Mouse (Mus musculus) yolk sac, embryonic 10.5 days (tissue): Measurements from ENCODE around the gene Dkk2.

Source experiments
- DNase-seq: peaks from one replicate; pipeline ENCODE4 v3.0.0-alpha.2; 2017; ENCODE audit warnings: low spot score

Dkk2 gene

GRCm38 (mm10) chr3:132125227-132125740, 40.2 kb downstream of the Dkk2 start:
- DNase-seq = no peak

- DNase-seq = no peak
Observed at GRCm38 (mm10) chr3:132129730-132130274, 44.7 kb downstream of the Dkk2 start.

GRCm38 (mm10) chr3:132130781-132131180, 45.7 kb downstream of the Dkk2 start:
- DNase-seq = no peak

- DNase-seq = no peak
Observed at GRCm38 (mm10) chr3:132131939-132132338, 46.8 kb downstream of the Dkk2 start.

GRCm38 (mm10) chr3:132134502-132134901, 49.4 kb downstream of the Dkk2 start:
- DNase-seq = no peak

- DNase-seq = no peak
Observed at GRCm38 (mm10) chr3:132137802-132138378, 52.8 kb downstream of the Dkk2 start.

GRCm38 (mm10) chr3:132141031-132141430, 55.9 kb downstream of the Dkk2 start:
- peak; percentile 23 for DNase-seq

- no peak for DNase-seq
Observed at GRCm38 (mm10) chr3:132149446-132150025, 64.4 kb downstream of the Dkk2 start.

- DNase-seq = no peak
Observed at GRCm38 (mm10) chr3:132158817-132159216, 73.7 kb downstream of the Dkk2 start.

GRCm38 (mm10) chr3:132168911-132169310, 83.8 kb downstream of the Dkk2 start:
- no peak for DNase-seq

- DNase-seq = no peak
Observed at GRCm38 (mm10) chr3:132186888-132187552, 101.9 kb downstream of the Dkk2 start.

GRCm38 (mm10) chr3:132201950-132202349, 116.9 kb downstream of the Dkk2 start:
- no peak for DNase-seq

- no peak for DNase-seq
Observed at GRCm38 (mm10) chr3:132202665-132203064, 117.6 kb downstream of the Dkk2 start.

- DNase-seq = peak; percentile 19
Observed at GRCm38 (mm10) chr3:132207469-132207868, 122.4 kb downstream of the Dkk2 start.

- no peak for DNase-seq
Observed at GRCm38 (mm10) chr3:132211260-132211659, 126.2 kb downstream of the Dkk2 start.

GRCm38 (mm10) chr3:132219977-132220487, 134.9 kb downstream of the Dkk2 start:
- DNase-seq = no peak

- no peak for DNase-seq
Observed at GRCm38 (mm10) chr3:132227622-132228021, 142.5 kb downstream of the Dkk2 start.
